Mouse (Mus musculus): Measurements from ENCODE around the gene Lyrm7.
"Not testable (repeated sequence)": the region's sequence is repeated elsewhere in the genome, so short reads cannot be mapped to it uniquely, and the experiment has no call there.

Gene Lyrm7

GRCm38 (mm10) chr11:54860256-54861038, at the start of gene Lyrm7:
Gene Lyrm7 (minus strand): TSS chr11:54860916.
- DNase-seq: peak; percentile 96

GRCm38 (mm10) chr11:54910081-54910665, 49.5 kb upstream of the Lyrm7 start:
- DNase-seq: no peak

DNA sequence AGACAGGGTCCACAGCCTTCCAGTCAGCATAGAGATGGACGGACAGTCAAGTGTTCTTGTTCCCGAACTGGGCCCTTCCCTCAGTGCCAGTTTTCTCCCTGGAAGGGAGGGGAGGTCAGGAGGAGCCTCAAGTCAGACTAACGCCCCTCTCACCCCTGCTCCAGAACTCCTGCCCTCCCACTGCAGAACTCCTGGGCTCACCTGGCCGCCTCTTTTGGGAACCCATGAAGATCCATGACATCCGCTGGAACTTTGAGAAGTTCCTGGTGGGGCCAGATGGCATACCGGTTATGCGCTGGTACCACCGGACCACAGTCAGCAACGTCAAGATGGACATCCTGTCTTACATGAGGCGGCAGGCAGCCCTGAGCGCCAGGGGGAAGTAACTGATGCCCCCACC, 48.6 kb upstream of the Lyrm7 start:
- no peak for DNase-seq

DNA sequence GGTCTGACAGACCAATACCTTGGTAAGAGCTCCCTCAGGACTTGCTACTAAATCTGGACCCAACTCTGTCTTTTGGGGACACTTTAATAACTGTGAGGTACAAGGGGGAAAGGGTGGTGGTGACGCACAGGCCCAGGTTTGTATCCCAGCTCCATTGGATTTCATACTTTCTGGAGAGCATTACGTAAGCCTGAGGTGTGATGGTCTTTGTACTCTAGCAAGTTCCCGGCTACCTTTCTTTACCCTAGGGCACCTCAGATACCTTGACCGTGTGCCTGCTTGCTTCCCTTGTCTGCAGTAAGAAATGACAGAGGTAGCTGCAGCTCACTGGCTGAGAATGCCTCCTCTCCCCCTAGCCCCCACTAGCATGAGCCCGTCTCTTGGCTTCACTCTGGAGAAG, 46.5 kb upstream of the Lyrm7 start:
- DNase-seq: no peak

- DNase-seq: no peak
Observed at GRCm38 (mm10) chr11:54906466-54906865, 45.8 kb upstream of the Lyrm7 start.

- no peak for DNase-seq
Observed at GRCm38 (mm10) chr11:54905931-54906330, 45.2 kb upstream of the Lyrm7 start.

DNA sequence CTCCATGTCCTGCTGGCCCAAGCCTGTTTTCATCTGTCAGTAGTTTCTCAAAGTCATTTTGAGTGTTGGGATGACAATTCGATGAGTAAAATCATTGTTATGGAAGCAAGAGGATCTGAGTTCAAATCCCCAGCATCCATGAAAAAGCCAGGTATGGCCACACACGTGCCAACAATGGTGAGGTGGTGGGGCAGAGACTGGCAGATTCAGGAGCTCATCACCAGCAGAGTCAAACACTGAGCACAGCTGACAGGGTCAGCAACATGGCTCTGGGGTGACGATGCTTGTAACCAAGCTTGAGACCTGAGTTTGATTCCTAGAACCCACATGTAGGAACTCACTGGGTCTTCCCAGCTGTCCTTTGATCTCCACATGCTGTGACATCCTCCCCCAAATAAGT, 44.4 kb upstream of the Lyrm7 start:
- no peak for DNase-seq

GRCm38 (mm10) chr11:54903940-54904706, 43.4 kb upstream of the Lyrm7 start:
- no peak for DNase-seq

GRCm38 (mm10) chr11:54903339-54903738, 42.6 kb upstream of the Lyrm7 start:
- no peak for DNase-seq

DNA sequence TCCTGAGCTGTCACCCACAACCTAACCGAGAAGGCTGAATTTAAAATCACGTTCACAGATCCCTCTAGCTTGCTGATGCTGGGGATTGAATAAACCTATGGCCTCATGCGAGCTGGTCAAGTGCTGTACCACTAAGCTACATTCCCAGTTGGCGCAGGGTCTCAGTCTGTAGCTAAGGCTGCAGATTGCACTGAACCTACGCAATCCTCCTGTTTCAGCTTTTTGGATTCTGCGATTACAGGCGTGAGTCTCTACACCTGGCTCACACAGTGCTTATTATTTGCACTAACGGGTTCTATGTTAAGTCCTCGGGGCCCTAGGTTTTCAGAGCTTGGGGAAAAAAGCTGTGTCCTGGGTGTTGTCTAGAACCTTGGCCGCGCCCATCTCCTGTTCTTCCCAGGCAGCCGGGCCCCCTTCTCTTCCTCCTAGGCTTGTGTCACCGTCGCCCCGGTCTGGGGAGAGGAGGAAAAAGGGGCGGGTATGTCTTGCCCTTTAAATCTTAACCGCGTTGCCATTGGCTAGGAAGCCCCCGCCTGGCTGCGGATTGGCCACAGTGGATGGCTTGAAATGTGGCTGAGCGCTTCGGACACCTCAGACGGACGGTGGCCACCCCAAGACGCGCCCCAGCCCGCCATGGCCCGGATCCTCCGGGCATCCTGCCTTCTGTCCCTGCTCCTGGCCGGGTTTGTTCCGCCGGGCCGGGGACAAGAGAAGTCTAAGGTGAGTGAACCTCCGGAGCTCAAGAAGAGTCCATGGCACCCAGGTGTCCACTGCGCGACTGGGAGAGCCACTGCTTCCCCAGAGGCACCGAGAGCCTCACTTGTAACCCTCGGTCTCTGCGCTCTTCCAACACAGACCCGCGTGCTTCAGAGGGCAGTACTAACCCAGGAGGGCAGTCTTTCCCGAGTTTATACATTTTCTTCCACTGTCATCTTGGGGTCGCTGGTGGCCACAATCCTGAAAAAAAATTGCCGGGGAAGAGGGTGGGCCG, 41.9 kb upstream of the Lyrm7 start, which contains the start of gene Gpx3:
Gene Gpx3, plus strand, starts transcription at position 121 of the 991 bp plus-strand sequence.
- DNase-seq: peak; percentile 43

DNA sequence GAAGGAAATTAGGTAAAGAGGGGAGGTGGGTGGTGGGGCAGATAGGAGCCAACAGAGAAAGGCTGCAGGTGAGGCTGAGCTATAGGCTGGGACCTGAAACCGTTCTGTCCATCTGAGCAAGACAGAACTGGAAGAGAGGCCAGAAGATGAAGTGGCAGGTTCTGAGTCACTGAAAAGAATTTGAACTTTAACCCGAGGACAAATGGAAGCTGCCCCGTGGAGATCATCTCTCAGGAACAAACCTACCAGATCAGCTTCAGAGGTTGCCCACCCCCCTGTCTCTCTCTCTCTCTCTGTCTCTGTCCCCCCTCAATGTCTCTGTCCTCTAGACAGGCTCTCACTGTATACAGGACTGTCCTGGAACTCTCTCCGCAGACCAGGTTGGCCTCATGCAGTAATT, 38.9 kb upstream of the Lyrm7 start:
- no peak for DNase-seq

- DNase-seq: no peak
Observed at GRCm38 (mm10) chr11:54897470-54897869, 36.8 kb upstream of the Lyrm7 start.

GRCm38 (mm10) chr11:54896646-54897045, 35.9 kb upstream of the Lyrm7 start:
- not testable (repeated sequence) for DNase-seq

DNA sequence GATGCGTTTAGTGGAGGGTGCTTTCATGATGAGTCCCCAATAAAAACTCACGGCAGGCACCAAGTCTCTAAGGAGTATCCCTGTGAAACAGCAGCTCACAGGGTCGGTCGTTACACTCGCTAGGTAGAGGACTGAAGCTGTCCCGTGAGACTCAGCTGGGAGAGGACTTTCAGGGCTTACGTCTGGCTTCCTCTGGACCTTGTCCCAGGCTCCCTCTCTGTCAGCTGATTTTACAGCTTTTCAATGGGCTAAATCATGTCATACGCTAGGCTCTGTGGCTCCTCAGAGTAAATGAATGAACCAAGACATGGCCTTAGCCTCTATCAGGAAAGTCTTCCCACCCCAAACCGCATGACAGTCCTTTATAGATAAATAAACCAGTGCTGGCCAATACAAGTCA, 33.9 kb upstream of the Lyrm7 start:
- DNase-seq: no peak

DNA sequence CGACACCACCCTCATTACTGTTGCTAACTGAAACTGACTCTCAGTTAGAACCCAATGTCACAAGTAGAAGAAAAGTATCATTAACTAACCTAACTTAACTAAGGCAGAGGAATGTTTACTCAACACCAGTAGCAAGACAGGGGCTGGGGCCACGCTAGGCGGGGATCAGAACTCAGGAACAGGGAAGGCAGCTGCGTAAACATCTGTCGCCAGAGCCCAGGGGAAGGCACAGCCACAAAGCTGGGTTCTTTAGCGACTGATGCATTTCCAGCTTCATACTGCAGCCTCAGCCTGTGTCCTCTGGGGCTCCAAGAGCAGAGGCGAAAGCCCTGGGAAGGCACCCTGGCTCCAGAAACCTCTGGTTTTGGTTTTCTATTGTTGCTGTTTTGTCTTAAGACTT, 31.4 kb upstream of the Lyrm7 start:
- no peak for DNase-seq

GRCm38 (mm10) chr11:54891341-54891740, 30.6 kb upstream of the Lyrm7 start:
- DNase-seq: no peak

- no peak for DNase-seq
Observed at GRCm38 (mm10) chr11:54887927-54888326, 27.2 kb upstream of the Lyrm7 start.

GRCm38 (mm10) chr11:54885406-54885805, 24.7 kb upstream of the Lyrm7 start:
- DNase-seq: no peak

DNA sequence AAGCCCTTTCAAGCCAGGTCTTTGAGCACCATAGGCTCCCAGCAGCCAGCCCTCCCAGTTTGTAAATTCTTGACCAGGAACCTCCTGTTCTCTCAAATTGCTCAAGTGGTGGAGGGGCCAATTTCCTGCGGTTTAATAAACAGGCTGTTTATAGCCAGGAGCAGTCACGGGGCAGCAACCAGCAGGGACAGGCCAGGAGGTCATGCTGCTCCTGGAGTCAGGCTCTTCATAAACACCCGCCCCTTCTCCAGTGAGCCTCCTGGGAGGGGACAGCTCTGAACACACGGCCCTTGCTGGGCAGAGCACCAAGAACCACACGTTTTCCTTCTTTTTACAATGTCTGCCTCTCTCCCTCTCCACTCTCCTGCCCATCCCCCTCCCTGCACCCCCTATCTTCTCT, 24.2 kb upstream of the Lyrm7 start:
- no peak for DNase-seq

DNA sequence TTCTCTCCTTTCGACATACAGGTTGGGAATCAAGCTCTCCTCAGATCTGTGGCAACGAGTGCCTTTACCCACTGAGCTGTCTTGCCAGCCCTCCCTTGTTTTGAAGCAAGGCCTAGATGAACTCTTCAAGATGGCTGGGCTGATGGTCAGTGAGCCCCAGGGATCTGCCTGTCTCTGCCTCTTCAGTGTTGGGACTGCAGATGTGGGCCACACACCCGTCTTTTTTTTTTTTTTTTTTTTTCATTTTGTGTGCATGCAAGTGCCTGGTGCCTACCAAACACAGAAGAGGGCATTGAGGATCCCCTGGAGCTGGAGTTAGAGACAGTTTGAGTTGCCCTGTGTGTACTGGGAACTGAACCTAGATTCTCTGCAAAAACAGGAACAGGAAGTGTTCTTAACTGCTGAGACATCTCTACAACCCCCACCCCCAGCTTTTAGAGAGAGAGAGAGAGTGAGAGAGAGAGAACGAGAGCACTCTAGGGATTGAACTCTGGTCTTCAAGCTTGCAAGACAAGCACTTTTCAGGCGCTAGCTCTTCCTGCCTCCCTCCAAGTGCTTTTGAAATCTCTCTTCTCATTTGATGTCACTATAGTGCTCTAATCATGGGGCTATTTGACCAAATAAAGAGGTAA, 23.6 kb upstream of the Lyrm7 start:
- DNase-seq: no peak

DNA sequence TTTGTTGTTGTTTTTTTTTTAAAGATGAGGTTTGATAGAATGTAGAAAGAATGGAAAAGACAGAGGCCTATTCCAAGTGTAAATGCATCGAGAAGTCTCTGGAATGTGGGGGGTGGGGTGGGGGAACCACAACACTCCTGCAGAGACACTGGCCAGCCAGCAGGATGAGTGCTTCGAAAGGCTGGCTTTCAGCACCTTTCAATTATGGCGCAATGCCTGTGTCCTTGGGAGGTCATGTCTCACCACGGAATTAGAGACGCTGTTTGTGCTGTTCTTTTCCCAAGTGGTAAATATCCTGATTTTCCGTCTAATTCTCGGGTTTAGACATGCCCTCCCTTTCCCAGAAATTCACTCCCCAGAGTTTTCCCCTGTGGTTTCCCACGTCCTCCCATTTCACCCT, 22.0 kb upstream of the Lyrm7 start:
- DNase-seq: no peak

DNA sequence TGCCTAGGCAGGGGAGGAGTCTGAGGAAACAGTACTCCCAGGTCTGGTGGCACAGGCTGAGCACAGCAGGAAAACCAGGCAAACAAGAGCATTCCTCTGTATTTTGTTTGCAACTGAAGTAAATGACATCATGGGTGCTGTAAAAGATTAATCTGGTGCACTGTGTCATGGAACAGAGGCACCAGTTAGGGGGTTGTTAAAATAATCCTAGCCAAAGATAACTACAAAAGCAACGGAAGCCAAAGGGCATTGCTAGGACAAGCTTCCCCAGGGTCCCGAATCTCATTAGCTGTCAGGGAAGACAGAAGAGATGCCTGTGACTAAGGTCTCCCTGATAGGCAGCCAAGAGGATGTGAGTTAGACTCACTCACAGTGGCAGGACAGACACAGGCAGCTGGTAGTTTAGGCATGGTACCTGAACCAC, 20.3 kb upstream of the Lyrm7 start:
- DNase-seq: no peak
